Mouse (Mus musculus) ES-CJ7 (cell line): ENCODE measurements around the gene Mcm3ap.

Source experiments
- DNase-seq: peaks from one replicate; pipeline ENCODE4 v3.0.0; 2011; ENCODE audit warnings: low read depth, low spot score

Mcm3ap gene

DNA sequence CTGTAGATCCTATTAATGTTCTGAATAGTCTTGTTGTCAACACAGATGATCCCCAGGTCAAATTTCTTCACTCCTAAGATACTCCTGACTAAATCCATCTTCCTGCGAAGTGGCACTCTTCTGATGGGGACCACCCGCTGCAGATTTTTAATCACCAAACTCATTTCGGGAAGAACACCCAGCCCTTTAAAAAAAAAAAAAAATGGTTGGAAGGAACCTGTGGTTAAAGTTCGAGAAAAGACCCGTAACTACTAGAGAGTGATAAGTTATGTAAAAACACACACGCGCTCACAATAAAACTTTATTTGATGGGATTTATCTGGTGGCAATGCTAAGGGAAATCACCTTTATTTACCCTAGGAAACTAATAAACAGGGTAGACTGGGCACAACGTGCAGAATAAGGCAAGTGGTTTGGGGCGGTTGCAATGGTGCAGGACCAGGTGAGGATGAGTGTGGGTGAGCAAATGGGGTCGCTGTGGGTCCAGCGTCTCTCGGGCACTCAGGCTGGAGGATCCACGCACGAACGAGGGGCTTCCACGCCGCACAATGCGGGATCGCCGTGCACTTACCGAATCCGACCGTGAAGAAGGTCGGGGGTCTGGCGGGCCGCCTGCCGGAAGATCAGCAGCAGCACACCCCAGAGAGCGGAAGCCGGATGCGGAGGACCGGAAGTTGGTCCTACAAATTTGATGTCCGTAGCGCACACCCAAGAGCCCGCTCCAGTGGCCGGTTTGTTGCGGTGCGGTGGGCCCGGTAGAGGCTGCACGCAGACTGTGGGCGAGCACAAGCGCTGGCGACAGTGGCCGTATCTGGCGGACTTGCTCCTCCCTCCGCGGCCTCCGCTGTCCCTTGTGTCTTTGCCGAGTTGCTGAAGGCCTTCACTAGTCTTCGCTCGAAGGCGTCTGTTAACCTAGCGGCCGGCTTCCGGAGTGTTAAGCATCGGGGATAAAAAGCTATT is at the start of gene Mcm3ap, which contains the start of gene Ybey:
TSS of gene Mcm3ap (plus strand) at position 725 of the 960 bp plus-strand sequence.
TSS of gene Ybey (minus strand) at position 912 of the 960 bp plus-strand sequence.
- peak; percentile 94 for DNase-seq

DNA sequence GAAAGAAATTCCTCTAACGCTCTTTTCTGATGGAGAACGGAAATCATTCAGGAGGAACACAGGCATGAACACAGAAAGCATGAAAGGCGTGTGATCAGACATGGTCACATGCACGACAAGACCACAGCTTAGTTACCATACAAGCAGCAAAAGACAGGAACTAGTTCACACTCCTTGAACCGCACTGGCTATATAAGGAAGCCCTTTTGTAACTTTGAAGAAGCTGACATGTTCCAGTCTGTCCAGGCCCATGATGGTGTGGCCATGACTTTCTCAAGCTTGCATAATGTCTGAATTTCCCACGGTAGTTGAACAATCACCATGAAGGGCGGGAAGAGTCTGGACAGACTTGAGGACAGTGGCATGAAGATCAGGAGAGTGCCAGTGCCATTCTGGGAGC is 43.1 kb upstream of the Mcm3ap start:
- no peak for DNase-seq

- no peak for DNase-seq
These were observed 34.8 kb upstream of the Mcm3ap start for GRCm38 (mm10) chr10:76433925-76434324.

GRCm38 (mm10) chr10:76439107-76439890 is 29.4 kb upstream of the Mcm3ap start:
- DNase-seq: peak; percentile 88

GRCm38 (mm10) chr10:76440281-76440680 is 28.4 kb upstream of the Mcm3ap start, which contains the start of gene AC141477.1:
Gene AC141477.1 (minus strand): TSS chr10:76440444.
- DNase-seq: peak; percentile 44

- peak; percentile 99 for DNase-seq
These were observed 26.3 kb upstream of the Mcm3ap start, which contains the start of gene Pcnt for GRCm38 (mm10) chr10:76442178-76443088. Gene Pcnt (minus strand): TSS chr10:76442786.

DNA sequence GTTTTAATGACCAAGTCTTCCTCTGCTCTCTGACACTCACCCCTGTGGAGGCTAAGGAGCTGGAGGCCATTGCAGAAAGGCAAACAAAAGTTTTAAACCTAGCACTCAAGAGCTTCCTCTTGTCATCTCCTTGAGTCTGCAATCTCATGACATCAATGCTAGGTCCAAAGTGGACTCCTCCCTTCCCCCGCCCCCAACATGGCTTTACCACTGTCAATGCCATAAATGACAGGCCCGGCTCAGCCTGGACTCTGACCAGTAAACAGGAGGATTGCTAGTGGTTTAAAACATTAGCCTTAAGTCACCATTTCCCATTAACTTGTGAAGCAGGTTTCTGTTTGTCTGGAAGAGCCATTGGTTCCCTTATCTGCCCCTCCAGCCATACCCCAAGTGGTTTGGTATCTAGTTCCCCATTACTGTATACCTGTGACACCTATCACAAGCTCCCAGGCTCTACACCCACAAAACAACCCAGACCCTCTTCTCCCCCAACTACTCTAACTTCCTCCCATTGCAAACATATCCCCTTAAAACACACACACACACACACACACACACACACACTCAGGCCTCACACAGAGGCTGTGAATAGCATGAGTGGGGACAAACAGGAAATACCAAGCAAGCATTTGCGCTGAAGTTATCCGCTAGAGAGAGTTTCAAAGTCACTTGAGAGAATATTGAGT is 22.6 kb upstream of the Mcm3ap start:
- DNase-seq: no peak

DNA sequence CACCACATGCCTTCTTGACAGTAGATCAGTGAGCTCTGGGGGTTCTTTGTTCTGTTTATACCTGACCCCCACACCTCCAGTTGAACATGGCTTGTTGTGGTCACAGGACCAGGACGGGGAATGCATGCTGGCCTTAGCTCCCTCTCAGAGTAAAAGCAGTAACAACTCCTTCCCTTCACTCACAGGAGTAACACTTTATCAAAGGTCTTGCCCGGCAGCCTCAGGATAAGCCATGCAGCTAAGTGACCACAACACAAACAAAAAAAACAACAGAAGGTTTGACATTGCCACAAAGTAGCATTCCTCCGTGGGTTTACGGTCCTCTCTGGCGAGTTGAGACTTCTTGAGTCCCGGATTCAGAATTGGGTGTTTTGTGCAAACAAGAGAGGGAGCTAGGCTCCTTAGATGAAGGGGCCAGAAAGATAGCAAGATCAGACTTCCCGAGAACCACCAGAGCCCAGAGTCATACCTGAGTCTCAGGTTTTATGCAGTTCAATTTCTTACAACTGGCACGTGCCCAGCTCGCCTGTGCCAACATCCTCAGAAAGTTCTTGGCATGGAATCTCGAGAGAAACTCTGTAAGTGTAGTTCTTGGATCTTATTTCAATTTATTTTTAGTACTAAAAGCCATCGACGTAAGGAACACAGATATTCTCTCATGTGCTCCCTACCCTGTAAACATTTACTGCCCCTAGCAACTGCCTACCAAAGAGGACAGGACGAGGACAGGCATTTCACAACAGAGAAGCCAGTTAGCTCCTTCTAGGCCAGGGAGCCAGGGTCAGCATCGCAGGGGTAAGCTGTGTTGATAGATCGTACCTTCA is 21.1 kb upstream of the Mcm3ap start:
- no peak for DNase-seq

GRCm38 (mm10) chr10:76448851-76449250 is 19.9 kb upstream of the Mcm3ap start, which contains the start of gene 2610028H24Rik:
Gene 2610028H24Rik (plus strand): TSS chr10:76449081.
- DNase-seq: no peak

DNA sequence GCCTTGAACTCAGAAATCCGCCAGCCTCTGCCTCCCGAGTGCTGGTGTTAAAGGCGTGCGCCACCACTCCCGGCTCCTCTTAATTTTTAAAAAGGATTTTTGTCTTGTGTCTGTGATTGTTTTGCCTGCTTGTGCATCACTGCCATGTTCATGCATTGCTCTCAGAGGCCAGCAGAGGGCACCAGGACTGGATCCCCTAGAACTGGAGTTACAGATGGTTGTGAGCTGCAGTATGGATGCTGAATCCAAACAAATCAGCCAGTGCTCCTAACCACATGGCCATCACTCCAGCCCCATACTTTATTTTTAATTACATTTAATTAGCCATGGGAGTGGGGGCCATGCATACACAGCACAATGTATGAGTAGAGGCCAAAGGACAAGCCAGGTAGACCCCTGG is 13.4 kb upstream of the Mcm3ap start:
- DNase-seq: peak; percentile 69

DNA sequence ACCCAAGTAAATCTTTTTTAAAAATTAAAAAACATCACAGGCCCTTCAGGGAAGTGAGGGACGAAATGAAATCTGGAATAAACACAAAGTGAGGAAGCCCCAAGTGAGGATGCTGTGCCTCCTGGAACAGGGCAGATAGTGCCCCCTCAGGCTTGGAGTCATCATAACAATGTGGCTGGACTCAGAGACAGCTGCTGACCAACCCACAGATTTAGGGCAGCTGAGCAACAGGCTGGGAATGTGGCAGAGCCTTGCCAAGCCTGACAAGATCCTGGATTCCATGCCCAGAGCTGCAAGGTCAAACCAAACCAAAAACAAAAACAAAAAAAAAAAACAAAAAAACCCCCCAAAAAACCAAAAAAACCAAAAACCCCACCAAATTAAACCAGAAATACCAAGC is 7.5 kb upstream of the Mcm3ap start:
- no peak for DNase-seq

DNA sequence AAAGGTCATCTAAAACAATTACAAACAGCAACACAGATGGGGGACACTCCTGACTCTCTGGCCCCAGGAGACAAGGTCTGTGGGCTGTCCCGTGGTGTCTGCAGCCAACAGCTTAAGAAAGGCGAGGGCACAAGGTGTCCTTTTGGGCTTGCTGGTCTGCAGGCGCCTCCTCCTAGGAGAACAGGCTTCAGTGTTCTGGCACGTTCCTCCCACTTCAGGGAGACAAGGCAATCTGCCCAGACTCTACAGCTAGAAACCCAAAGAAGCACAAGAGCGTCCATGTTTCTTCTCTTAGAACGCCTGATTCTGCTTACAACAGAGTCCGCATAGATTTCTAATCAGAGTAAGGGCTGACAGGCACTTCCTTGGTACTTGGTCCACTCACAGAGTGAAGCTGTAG is 6.4 kb upstream of the Mcm3ap start:
- no peak for DNase-seq

- DNase-seq: peak; percentile 69
These were observed 6.0 kb upstream of the Mcm3ap start for GRCm38 (mm10) chr10:76462721-76463120.

DNA sequence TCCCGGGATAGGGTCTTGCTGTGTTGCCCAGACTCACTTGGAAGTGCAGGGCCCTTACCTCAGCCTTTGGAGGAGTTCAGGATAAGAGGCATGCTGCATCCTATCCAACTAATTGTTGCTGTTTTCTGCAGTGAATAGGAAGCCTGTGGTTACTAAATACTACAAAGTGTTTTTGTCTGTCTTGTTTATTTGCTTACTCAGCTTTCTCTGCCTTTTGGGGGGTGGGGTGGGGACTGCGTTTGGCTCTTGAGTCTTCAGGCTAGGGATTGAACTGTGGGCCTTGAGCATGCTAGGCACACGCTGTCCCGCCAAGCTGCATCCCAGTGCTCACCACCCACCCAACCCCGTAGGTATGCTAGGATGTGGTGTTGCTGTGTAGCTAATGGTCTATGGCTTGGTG is 5.0 kb downstream of the Mcm3ap start:
- DNase-seq: no peak

DNA sequence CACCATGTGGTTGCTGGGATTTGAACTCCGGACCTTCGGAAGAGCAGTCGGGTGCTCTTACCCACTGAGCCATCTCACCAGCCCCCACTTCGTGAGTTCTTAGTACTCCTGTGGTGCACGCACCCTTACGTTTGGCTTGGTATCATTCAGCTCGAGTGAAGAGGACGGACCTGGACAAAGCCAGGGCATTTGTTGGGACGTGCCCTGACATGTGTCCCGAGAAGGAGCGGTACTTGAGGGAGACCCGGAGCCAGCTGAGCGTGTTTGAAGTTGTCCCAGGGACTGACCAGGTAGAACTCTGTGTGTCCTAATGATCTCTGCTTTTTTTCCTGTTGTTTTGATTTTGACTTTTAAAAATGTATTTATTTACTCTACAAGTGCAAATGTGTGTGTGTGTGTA is 12.1 kb downstream of the Mcm3ap start:
- DNase-seq: peak; percentile 42

DNA sequence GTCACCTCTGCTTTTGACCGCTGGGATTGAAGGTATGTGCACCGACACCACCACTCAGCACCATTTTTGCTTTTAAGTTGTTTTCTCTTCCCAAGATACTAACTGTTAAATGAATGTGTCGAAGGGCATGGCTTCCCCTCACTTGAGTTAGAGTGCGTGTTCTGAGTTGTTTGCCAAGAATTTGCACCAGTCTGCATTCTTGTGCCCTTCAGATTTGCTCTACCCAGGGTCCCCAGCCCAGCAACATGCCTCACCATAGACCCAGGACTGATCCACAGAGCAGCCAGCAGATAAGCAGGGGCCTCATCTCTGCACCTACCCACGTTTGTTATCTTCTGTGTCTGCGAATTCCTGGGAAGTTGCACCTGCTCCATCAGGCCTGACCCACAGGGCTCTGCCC is 12.8 kb downstream of the Mcm3ap start:
- DNase-seq: no peak

GRCm38 (mm10) chr10:76486302-76486701 is 17.6 kb downstream of the Mcm3ap start:
- DNase-seq: no peak

DNA sequence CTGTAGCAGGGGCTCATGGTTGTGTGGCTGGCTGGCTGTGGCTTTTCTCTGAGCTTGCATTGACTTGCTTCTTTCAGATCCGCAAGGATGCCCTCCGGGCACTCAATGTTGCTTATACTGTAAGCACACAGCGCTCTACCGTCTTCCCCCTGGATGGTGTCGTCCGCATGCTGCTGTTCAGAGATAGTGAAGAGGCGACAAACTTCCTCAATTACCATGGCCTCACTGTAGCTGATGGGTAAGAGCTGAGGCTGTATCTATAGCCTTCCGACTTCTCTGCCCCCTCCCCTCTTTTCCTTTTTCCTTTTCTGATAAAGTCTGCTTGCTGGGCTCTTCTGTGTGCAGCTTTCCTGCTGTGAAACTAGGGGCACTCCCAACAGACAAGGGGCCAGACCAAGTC is 19.5 kb downstream of the Mcm3ap start:
- DNase-seq: no peak

DNA sequence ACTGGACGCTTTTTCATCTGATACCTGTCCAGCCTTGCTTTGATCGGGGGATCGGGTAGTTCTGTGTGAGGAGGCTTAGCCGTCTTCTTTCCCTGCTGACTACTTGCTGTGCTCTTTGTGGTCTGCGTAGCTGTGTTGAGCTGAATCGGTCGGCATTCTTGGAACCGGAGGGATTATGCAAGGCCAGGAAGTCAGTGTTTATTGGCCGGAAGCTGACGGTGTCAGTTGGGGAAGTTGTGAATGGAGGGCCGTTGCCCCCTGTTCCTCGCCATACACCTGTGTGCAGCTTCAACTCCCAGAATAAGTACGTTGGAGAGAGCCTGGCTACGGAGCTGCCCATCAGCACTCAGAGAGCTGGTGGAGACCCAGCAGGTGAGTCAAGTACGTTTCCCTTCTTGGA is 20.5 kb downstream of the Mcm3ap start:
- no peak for DNase-seq

DNA sequence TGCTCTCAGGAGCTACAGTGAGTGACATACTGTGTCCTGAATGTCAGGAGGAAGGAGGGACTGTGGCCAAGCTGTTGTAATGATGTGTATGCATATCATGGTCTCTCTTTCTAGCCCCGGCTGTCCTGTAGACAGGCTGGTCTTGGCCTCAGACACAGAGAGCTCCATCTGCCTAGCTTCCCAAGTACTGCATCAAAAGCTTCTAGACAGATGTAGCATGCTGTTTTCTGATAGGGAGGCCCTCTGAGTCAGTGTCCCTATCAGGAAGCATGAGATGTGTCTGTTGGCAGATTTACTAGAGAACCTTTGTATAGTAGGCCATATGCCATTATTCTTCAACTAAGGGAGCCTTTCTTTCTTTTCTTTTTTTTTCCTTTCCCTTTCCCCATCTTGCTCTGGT is 24.8 kb downstream of the Mcm3ap start:
- peak; percentile 33 for DNase-seq
